Mouse (Mus musculus) brown adipose tissue, adult 24 weeks (tissue): Measurements from ENCODE around the gene Adcyap1r1. TPM values are rescaled to one million over a fixed set of nuclear protein-coding genes. Genes with fewer than 3 reads are reported as not detected.

Experiments used
- H3K27ac ChIP-seq: fragments of 200-500 bp; replicated peaks from 2 replicates; pipeline ENCODE4 v1.5.1; 2012; ENCODE audit warnings: low read depth, mild to moderate bottlenecking, low read length
- H3K4me1 ChIP-seq: fragments of 200-500 bp; 2 replicates; pipeline ENCODE4 v1.6.1; 2012; ENCODE audit warnings: low read length, mixed read lengths; ENCODE audit not compliant: control insufficient read depth, insufficient read depth, insufficient read length
- H3K4me3 ChIP-seq: fragments of 200-500 bp; 2 replicates; pipeline ENCODE4 v1.5.1; 2012; ENCODE audit warnings: low read depth, mild to moderate bottlenecking, low read length, moderate library complexity; ENCODE audit not compliant: insufficient read depth
- polyA plus RNA-seq: library from polyadenylated mRNA; stranded (reverse); fragments of >200 nt; gene quantifications from 2 replicates; pipeline ENCODE4 v1.2.4, GENCODE M21; 2012; ENCODE audit not compliant: missing spikeins, insufficient read depth, insufficient read length

Gene Adcyap1r1
- polyA plus RNA-seq, 1 experiment, result 1.5 TPM

DNA sequence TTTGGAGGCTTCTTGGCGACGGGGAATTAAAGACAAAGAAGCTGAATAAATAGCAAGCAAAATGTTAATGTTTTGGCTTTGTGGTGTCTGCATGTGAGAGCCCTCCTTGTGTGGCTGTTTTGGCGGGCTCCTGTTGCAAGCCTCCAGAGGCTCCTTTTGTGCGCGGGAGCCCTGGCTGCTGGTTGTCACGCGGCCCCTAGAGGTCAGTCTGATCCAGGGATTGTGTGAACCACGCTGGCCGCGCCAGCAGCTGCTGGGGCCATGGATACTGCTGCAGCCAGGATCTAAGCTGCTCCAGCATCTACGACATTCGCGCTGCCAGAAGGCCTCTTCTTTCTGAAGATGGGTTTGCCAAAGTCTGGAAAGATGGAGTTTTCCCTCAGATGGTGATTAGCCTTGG is 99.1 kb downstream of the Adcyap1r1 start:
- Histone ChIP-seq H3K4me1 (no peaks in the 10 kb centered on the region), H3K27ac (no peak overlapping the region), H3K4me3 (no peak overlapping the region)

Other genes starting within 250 kb of the Adcyap1r1 start
- gene Mindy4, start 248.6 kb upstream of the Adcyap1r1 start, polyA plus RNA-seq, result 0.52 and 2.8 TPM in 2 replicates
- 63.6 and 153 TPM in 2 replicates for gene Aqp1, start 115.5 kb upstream of the Adcyap1r1 start, polyA plus RNA-seq
- not detected in 2 replicates for gene Ghrhr, start 75.7 kb upstream of the Adcyap1r1 start, polyA plus RNA-seq
- not detected in 2 replicates for gene Neurod6, start 229.3 kb downstream of the Adcyap1r1 start, polyA plus RNA-seq